Mouse (Mus musculus): ENCODE results near the gene Stx1b.
A peak's percentile ranks its signal among the peaks of the same experiment; 100 is the strongest.
"Not testable (repeated sequence)": the region's sequence is repeated elsewhere in the genome, so short reads cannot be mapped to it uniquely, and the experiment has no call there.

The Stx1b gene

GRCm38 (mm10) chr7:127824176-127824871, at the start of gene Stx1b, which contains the start of gene Stx4a:
Stx1b (minus strand) TSS chr7:127824549.
Stx4a (plus strand) TSS chr7:127824294.
- peak; percentile 35 for DNase-seq

GRCm38 (mm10) chr7:127870136-127870821, 45.9 kb upstream of the Stx1b start:
- no peak for DNase-seq

GRCm38 (mm10) chr7:127869149-127869810, 44.9 kb upstream of the Stx1b start:
- DNase-seq: peak; percentile 52

- DNase-seq: no peak
These were observed 43.3 kb upstream of the Stx1b start for GRCm38 (mm10) chr7:127867641-127868040.

- DNase-seq: no peak
These were observed 42.1 kb upstream of the Stx1b start for GRCm38 (mm10) chr7:127866434-127866833.

- DNase-seq: no peak
These were observed 33.9 kb upstream of the Stx1b start for GRCm38 (mm10) chr7:127858258-127858657.

- no peak for DNase-seq
These were observed 26.6 kb upstream of the Stx1b start for GRCm38 (mm10) chr7:127850906-127851305.

GRCm38 (mm10) chr7:127849973-127850875, 25.9 kb upstream of the Stx1b start:
- no peak for DNase-seq

GRCm38 (mm10) chr7:127842001-127842718, 17.8 kb upstream of the Stx1b start:
- peak; percentile 91 for DNase-seq

GRCm38 (mm10) chr7:127841340-127842000, 17.1 kb upstream of the Stx1b start:
- peak; percentile 95 for DNase-seq

GRCm38 (mm10) chr7:127840886-127841285, 16.5 kb upstream of the Stx1b start:
- DNase-seq: peak; percentile 65

- DNase-seq: not testable (repeated sequence)
These were observed 15.7 kb upstream of the Stx1b start for GRCm38 (mm10) chr7:127840031-127840430.

GRCm38 (mm10) chr7:127837878-127838277, 13.5 kb upstream of the Stx1b start:
- not testable (repeated sequence) for DNase-seq

GRCm38 (mm10) chr7:127837473-127837872, 13.1 kb upstream of the Stx1b start:
- no peak for DNase-seq

- no peak for DNase-seq
These were observed 11.2 kb upstream of the Stx1b start for GRCm38 (mm10) chr7:127835550-127835949.

- DNase-seq: no peak
These were observed 845 bp downstream of the Stx1b start for GRCm38 (mm10) chr7:127823236-127824171.

- DNase-seq: no peak
These were observed 1.9 kb downstream of the Stx1b start for GRCm38 (mm10) chr7:127822494-127822893.

GRCm38 (mm10) chr7:127820836-127821509, 3.4 kb downstream of the Stx1b start:
- DNase-seq: peak; percentile 55

GRCm38 (mm10) chr7:127817776-127818175, 6.6 kb downstream of the Stx1b start:
- no peak for DNase-seq

GRCm38 (mm10) chr7:127817053-127817452, 7.3 kb downstream of the Stx1b start:
- DNase-seq: no peak

Data from kidney, postnatal 14 days (tissue).